Mouse (Mus musculus) lung, postnatal 0 days (tissue): ENCODE results near the gene Pip5k1b. TPM values are rescaled to one million over a fixed set of nuclear protein-coding genes. Genes with fewer than 3 reads are reported as not detected.

Experiments used
- ATAC-seq: fragments of 200-750 bp; cut with Nextera tagmentation; 2 replicates; pipeline ENCODE4 v1.8.0; 2017; ENCODE audit warnings: moderate library complexity
- DNase-seq: peaks from one replicate; pipeline ENCODE4 v3.0.0-alpha.2; 2016; ENCODE audit warnings: low spot score
- H3K27ac ChIP-seq: fragments of 300-500 bp; sonication (generic); 2 replicates; pipeline ENCODE4 v1.5.1; 2014; ENCODE audit warnings: antibody characterized with exemption, mild to moderate bottlenecking, low read length, mixed read lengths
- H3K27me3 ChIP-seq: fragments of 300-500 bp; sonication (generic); replicated peaks from 2 replicates; pipeline ENCODE4 v1.6.1; 2014; ENCODE audit warnings: low read length, mixed read lengths; ENCODE audit not compliant: insufficient read depth
- H3K36me3 ChIP-seq: fragments of 300-500 bp; sonication (generic); 2 replicates; pipeline ENCODE4 v1.6.1; 2014; ENCODE audit warnings: low read length, mixed read lengths; ENCODE audit not compliant: insufficient read depth
- H3K4me1 ChIP-seq: fragments of 300-500 bp; sonication (generic); 2 replicates; pipeline ENCODE4 v1.6.1; 2014; ENCODE audit warnings: antibody characterized with exemption, low read depth, low read length, mixed read lengths; ENCODE audit not compliant: insufficient read depth
- H3K4me2 ChIP-seq: fragments of 300-500 bp; sonication (generic); replicated peaks from 2 replicates; pipeline ENCODE4 v1.6.1; 2014; ENCODE audit warnings: low read depth, mild to moderate bottlenecking, low read length, moderate library complexity, mixed read lengths
- H3K4me3 ChIP-seq: fragments of 300-500 bp; sonication (generic); 2 replicates; pipeline ENCODE4 v1.5.1; 2014; ENCODE audit warnings: low read depth, low read length
- H3K9ac ChIP-seq: fragments of 300-500 bp; sonication (generic); replicated peaks from 2 replicates; pipeline ENCODE4 v1.6.1; 2014; ENCODE audit warnings: low read depth, mild to moderate bottlenecking
- H3K9me3 ChIP-seq: fragments of 300-500 bp; sonication (generic); 2 replicates; pipeline ENCODE4 v1.6.1; 2016; ENCODE audit warnings: low read length, mixed read lengths
- CTCF ChIP-seq: IDR thresholded peaks from 2 replicates; pipeline ENCODE4 v1.5.1; 2016; ENCODE audit warnings: antibody characterized with exemption, mild to moderate bottlenecking
- EP300 ChIP-seq: IDR thresholded peaks from 2 replicates; pipeline ENCODE4 v1.6.1; 2016; ENCODE audit warnings: antibody characterized with exemption, mild to moderate bottlenecking, control low read depth
- WGBS: fragments of 180-500 bp; shearing (Covaris S2); extraction: QIAGEN DNeasy Blood & Tissue Kit; methylation state at CpG from one replicate; pipeline ENCODE4 v1.1.7; 2014; 5-methylcytosine and 5-hydroxymethylcytosine counted together
- polyA plus RNA-seq: library from polyadenylated mRNA; unstranded; fragments of >200 nt; fragmentation: Nextera tagmentation; extraction: Ambion mirVana; gene quantifications from 2 replicates; pipeline ENCODE4 v1.2.1, GENCODE M21; 2015

Gene Pip5k1b
- polyA plus RNA-seq, 1 experiment from 2014 or later: 14.5 TPM

DNA sequence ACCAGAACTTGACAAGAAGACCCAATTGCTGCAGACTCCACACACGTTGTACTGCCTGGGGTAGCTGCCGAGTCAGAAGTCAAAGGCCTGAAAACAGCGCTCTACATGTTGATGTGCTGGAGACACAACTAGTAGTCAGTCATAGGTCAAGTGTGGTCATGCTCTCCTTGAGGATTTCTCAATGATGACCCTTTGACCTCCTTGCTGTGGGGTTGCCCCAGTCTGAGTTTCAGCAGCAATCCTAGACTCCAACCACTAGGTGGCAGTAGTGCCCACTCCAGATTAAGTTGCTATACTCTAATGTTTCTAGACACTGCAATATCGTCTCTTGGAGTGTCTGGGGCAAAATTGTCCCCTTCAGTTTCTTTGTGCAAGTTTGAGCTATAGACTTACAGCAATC, 271.5 kb downstream of the Pip5k1b start:
- DNase-seq (peak; percentile 85), ATAC-seq (peak; percentile 15)
- TF ChIP-seq EP300 (no peak), CTCF (peak; percentile 91)

DNA sequence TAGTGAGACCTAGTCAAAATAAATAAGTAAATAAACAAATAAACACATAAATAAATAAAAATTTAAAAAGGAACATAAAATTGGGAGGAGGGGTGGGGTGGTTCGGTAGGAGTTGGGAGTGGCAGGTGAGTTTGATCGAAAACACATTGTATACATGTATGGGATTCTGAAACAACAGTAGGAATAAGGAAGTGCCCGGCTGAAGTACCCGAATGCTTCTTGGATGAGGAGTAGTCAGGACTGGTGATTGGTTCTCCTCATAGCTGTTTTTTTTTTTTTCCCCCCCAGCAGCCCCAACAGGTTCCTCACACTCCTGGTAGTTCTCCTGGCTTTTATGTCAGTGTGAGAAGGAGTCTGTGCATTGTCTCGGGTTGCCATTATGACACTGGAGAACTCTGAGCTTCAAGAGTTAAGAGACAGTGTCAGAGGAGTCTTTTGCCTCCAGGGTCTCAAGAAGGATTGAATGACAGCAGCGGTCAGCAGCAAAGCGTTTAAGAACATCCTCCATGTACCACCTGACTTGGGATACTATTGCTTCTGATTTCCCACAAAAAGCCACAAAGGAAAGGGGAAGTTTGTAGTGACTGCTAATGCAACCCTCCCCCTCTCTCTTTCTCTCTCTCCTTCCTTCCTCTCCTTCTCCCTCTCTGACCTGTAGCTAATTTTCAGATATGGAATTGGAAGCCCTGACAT, 274.2 kb downstream of the Pip5k1b start:
- TF ChIP-seq EP300 (no peak), CTCF (no peak)
- H3K4me1 ChIP-seq: no peaks in the 10 kb centered on the region; the same call in 1 of the 2 replicates
- H3K27me3 ChIP-seq: no peaks in the 10 kb centered on the region
- no peaks in the 10 kb centered on the region for H3K36me3 ChIP-seq
- peak overlapping the region; percentile 82; the same call in 1 of the 2 replicates for H3K4me2 ChIP-seq
- WGBS: 53% methylated on average over 7 of the region's 7 CpGs
- peak; percentile 24 for DNase-seq
- H3K9me3 ChIP-seq: no peaks in the 10 kb centered on the region
- no peak overlapping the region for H3K9ac ChIP-seq
- ATAC-seq: no peak
- no peak overlapping the region for H3K4me3 ChIP-seq
- no peak overlapping the region for H3K27ac ChIP-seq

More for the DNA sequence above, 271.5 kb downstream of the Pip5k1b start:
- Histone ChIP-seq H3K27me3 (no peaks in the 10 kb centered on the region), H3K9me3 (no peaks in the 10 kb centered on the region), H3K4me2 (no peak overlapping the region), H3K27ac (no peak overlapping the region), H3K9ac (no peak overlapping the region), H3K36me3 (no peaks in the 10 kb centered on the region), H3K4me3 (no peak overlapping the region), H3K4me1 (no peaks in the 10 kb centered on the region; the same call in 1 of the 2 replicates)
- 61% methylated on average over 4 of the region's 4 CpGs for WGBS

- peak; percentile 60 for DNase-seq
- no peaks in the 10 kb centered on the region for H3K36me3 ChIP-seq
- H3K27me3 ChIP-seq: no peaks in the 10 kb centered on the region
- peak within 1 kb of the TSS; percentile 32; the same call in 1 of the 2 replicates for H3K9ac ChIP-seq
- no peaks in the 10 kb centered on the region for H3K9me3 ChIP-seq
- H3K4me1 ChIP-seq: no peaks in the 10 kb centered on the region; the same call in 1 of the 2 replicates
- 1% methylated on average over 17 of the region's 22 CpGs for WGBS
- H3K4me3 ChIP-seq: peak within 1 kb of the TSS; percentile 59
- peak within 1 kb of the TSS; percentile 51 for H3K27ac ChIP-seq
- H3K4me2 ChIP-seq: peak within 1 kb of the TSS; percentile 82
- TF ChIP-seq CTCF (no peak), EP300 (no peak)
- ATAC-seq: peak; percentile 61
Measured at GRCm38 (mm10) chr19:24280601-24281228, 275.0 kb downstream of the Pip5k1b start, which contains the start of gene Fxn. Gene Fxn (minus strand): TSS chr19:24280605.

DNA sequence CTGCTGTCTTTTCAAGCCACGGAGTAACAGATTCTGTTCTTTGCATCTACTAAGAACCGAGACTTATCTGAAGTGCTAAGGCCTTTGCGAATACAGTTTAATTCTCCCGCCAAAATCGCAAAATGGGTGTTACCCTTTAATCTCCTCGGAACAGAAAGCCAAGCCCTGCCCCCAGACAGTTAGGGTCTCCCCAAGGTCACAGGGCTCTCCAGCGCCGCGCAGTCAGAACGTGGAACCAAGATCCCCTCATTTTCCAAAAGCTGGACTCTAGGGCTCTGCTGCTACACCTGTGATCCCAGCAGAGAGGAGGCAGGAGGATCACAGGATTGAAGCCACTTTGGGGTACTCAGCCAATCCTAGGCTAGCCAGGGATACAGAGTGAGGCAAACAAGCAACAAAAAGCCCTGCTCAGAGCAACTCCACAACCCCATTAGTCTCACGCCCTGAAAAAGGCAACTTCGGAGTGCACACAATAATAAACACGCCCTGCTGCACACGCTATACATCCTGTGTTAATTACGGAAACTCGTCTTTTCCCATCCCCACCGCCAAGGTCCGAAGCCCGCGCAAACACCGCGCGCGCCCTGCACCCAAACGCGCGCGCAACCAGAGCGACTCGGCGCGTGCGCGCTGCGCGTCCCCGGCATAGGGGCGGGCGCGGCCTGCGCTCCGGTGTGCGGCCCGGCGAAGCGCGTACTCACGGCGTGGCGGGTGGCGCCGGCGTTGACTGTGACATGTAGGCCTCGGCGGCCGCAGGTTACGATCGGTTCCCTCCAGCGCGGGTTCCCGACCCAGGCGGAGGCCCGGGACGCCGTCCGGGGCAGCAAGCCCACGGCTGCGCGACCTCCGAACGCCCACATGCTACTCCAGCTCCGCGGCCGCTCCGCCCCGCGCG, 275.7 kb downstream of the Pip5k1b start:
- peak overlapping the region; percentile 32; the same call in 1 of the 2 replicates for H3K9ac ChIP-seq
- peak; percentile 87 for ATAC-seq
- under 1% methylated on average over 57 of the region's 78 CpGs for WGBS

DNA sequence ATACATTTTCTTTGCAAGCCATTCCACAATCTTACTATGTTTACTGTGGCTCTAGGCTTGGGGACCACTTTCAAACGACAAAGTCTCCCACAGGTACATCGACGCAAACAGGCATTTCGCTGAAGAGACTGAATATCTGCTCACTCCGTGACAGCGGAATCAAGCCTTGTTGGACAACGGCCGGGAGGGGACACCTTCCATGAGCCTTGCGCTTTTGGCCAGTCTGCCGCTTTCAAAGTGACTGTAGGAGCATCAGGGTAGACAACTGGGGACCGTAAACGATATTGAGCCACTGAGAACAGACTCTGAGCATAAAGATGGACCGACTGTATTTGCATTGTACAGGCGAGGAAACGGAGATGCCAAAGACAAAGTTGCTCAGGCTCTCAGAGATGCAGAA, 276.8 kb downstream of the Pip5k1b start:
- no peak for ATAC-seq
- H3K4me3 ChIP-seq: no peak overlapping the region
- 80% methylated on average over 15 of the region's 15 CpGs for WGBS

More for the DNA sequence above, 275.7 kb downstream of the Pip5k1b start:
- Histone ChIP-seq H3K27ac (peak overlapping the region; percentile 51), H3K36me3 (no peaks in the 10 kb centered on the region), H3K9me3 (no peaks in the 10 kb centered on the region), H3K4me3 (peak overlapping the region; percentile 59), H3K27me3 (no peaks in the 10 kb centered on the region), H3K4me1 (no peaks in the 10 kb centered on the region; the same call in 1 of the 2 replicates), H3K4me2 (peak overlapping the region; percentile 82)
- DNase-seq: peak; percentile 86
- TF ChIP-seq EP300: no peak
- peak; percentile 59 for TF ChIP-seq CTCF

More for the DNA sequence above, 276.8 kb downstream of the Pip5k1b start:
- TF ChIP-seq EP300: no peak
- no peak for TF ChIP-seq CTCF
- Histone ChIP-seq H3K27me3 (no peaks in the 10 kb centered on the region), H3K27ac (no peak overlapping the region), H3K9ac (no peak overlapping the region), H3K4me1 (no peaks in the 10 kb centered on the region; the same call in 1 of the 2 replicates), H3K36me3 (no peaks in the 10 kb centered on the region), H3K4me2 (no peak overlapping the region), H3K9me3 (no peaks in the 10 kb centered on the region)
- no peak for DNase-seq
